Mouse (Mus musculus): ENCODE data around the gene Scd1.

DNA sequence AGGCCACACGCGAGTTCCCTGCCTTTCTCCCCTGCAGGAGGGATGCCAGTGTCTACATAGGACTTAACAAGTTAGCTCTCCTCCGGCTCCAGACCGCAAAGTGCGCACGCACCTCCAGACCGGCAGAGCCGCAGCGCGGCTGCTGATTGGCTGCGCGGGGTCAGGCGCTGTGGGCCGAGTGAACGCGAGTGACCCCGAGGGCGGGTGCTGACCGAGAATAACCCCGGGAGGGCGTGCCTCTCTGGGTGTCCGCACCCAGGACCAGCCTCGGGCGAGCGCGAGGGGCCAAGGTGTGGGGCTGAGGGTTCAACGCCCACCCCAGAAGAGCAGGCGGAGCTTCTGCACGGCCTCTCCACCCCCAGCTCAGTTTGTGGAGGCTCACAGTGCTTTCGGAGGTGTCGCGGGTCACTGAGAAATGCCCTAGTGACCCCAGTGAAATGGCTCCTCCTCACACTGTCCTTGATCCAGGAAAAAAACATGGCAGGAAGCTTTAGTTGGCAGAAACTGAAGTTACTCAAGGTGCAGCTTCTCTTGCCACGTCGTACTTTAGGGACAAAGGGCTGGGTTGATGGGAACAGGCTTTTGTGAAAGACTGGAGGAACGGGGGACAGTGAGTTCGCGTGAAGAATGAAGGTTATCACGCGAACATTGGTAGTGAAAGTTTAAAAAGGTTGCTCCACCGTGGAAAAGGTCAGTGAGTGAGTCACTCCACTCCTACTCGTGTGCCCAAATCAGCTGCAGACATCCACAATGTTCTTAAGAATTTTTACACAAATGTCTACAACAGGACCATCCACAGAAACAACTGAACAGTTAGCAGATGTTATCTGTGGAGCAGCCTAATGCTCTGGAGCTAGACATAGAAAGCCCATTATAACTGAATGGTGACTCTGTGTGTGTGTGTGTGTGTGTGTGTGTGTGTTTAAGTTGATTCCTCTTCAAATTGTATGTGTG lies 18.9 kb downstream of the Scd1 start:
- TF ChIP-seq POLR2A (IDR thresholded peaks at IDR 0.05; ENCODE audit: low read depth, low read length) (peak; percentile 92), CTCF (IDR thresholded peaks at IDR 0.05; ENCODE audit: extremely low read depth, insufficient read depth, insufficient read length, insufficient replicate concordance) (no peak)

Data from spleen, adult 2 months (tissue).